Mouse (Mus musculus): ENCODE results near the gene Pkmyt1. TPM values are rescaled to one million over a fixed set of nuclear protein-coding genes. Genes with fewer than 3 reads are reported as not detected.

Pkmyt1 gene
- total and polyA plus RNA-seq, 2 experiments from 2014 or later: 9.0 to 18.2 TPM

DNA sequence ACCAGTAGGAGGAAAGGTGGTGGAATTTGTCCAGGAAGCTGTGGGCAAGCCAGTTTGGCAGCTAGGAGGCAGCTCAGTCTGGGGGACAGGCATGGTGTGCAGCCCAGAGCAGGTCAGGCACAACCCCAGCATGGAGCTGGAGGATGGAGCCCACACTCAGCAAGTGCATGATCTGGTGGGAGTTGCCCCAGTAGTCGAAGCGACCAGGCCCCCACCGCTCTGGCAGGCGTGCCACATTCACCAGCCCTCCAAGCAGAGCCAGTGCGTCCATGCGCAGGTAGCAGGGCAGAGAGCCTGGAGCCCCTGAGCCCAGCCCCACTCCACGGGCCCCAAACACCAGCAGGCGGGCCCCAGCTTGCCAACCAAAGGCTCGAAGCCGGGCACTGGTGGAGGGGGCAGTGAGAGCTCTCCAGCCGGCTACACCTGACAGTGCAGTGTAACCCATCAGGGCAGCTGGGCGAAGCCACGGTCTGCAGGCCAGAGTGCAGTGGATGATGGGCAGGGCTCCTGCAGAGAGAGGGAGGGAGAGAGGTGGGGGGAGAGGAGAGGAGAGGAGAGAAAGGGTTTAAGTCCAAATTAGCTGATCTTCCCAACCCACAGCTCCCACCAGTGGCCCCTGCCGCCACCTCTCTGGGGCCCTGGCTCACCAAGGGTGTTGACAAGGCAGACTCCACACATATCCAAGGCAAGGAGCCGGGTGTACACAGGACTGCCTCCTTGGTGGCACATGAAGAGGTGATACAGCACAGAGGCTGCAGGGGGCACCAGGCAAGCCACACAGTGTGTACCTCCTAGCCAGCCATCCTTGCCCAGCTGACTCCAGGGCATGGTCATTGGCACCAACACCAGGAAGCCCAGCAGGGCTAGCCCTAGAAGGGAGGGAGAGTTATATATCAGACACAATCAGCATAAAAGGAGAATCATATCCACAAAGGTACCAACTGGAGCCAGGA, 11.6 kb downstream of the Pkmyt1 start:
- H3K9me3 ChIP-seq (replicated peaks; ENCODE audit: control insufficient read depth, low read length): no peaks in the 10 kb centered on the region
- WGBS: 74% methylated on average over 15 of the region's 15 CpGs
- peaks cover 15% of the 10 kb centered on the region for H3K4me1 ChIP-seq (ENCODE audit: control insufficient read depth, insufficient read depth)
- no peak for TF ChIP-seq CTCF (IDR thresholded peaks at IDR 0.05; ENCODE audit: low read depth)
- no peak for TF ChIP-seq EP300 (IDR thresholded peaks at IDR 0.05; ENCODE audit: low read depth)
- ATAC-seq (ENCODE audit: insufficient read depth, low read depth) (no peak), DNase-seq (ENCODE audit: low spot score) (no peak)
- peaks cover 23% of the 10 kb centered on the region for H3K27me3 ChIP-seq (ENCODE audit: control insufficient read depth, insufficient read depth, low read length)
- H3K4me2 ChIP-seq (ENCODE audit: low read depth, low read length): no peak overlapping the region
- H3K27ac ChIP-seq (ENCODE audit: low read depth): no peak overlapping the region
- peaks cover 19% of the 10 kb centered on the region for H3K36me3 ChIP-seq (replicated peaks; ENCODE audit: control insufficient read depth, insufficient read depth, low read length)
- no peak overlapping the region for H3K9ac ChIP-seq (replicated peaks; ENCODE audit: low read depth, low read length)
- no peak overlapping the region for H3K4me3 ChIP-seq (ENCODE audit: low read depth, low read length)

- 49% methylated on average over 2 of the region's 2 CpGs for WGBS
- no peaks in the 10 kb centered on the region for H3K9me3 ChIP-seq (replicated peaks; ENCODE audit: control insufficient read depth, low read length)
- no peak for DNase-seq (ENCODE audit: low spot score)
- peaks cover 15% of the 10 kb centered on the region for H3K4me1 ChIP-seq (ENCODE audit: control insufficient read depth, insufficient read depth)
- ATAC-seq (ENCODE audit: insufficient read depth, low read depth): no peak
- H3K4me3 ChIP-seq (ENCODE audit: low read depth, low read length): peak overlapping the region; percentile 55
- TF ChIP-seq EP300 (IDR thresholded peaks at IDR 0.05; ENCODE audit: low read depth) (no peak), CTCF (IDR thresholded peaks at IDR 0.05; ENCODE audit: low read depth) (no peak)
- peak overlapping the region; percentile 48 for H3K9ac ChIP-seq (replicated peaks; ENCODE audit: low read depth, low read length)
- peaks cover 34% of the 10 kb centered on the region for H3K27me3 ChIP-seq (ENCODE audit: control insufficient read depth, insufficient read depth, low read length)
- H3K27ac ChIP-seq (ENCODE audit: low read depth): no peak overlapping the region
- H3K4me2 ChIP-seq (ENCODE audit: low read depth, low read length): peak overlapping the region; percentile 70
- peaks cover 19% of the 10 kb centered on the region for H3K36me3 ChIP-seq (replicated peaks; ENCODE audit: control insufficient read depth, insufficient read depth, low read length)
These were observed 12.7 kb downstream of the Pkmyt1 start for GRCm38 (mm10) chr17:23738836-23739201.

DNA sequence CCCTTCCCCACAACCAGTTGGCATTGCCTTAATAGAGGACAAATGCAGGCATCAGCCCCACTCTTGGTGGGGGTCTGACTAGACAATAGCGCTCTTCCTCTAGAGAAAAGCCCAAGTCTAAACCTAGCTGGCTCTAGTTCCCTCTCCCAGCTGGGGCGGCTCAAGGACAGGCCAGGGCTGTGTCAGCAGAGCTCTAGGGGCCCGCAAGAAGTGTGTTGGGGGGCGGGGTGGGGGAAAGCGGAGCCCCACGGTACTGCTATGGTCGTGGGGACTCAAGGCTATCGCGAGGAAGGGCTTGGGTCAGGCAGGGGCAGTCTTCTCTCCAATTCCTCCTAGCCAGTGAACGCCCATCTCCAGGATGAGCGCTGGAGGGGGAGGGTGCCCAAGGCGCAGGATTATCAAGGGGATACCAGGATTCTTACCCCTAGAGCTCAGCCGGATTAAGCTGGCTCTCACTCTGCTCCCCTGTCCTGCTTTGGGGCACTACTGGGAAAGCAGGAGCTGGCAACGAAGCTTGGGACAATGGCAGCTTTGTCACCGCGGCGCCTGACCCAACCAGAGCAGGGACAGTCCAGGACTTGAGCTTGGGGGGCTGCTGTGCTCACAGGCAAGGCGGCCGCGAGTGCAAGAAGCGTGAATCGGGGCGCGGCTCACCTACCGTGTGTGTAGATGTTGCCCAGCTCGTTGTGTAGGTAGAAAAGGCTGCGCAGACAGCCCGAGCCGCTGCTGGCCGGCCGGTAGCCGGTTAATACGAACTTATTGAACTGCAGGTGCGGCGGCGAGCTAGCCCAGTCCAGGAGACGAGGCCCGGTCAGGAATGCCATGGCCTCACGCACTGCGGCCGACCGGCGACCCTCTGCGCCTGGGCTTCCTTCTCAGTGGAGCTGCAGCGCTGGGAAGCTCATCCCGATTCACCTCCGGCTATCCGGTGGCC, 13.3 kb downstream of the Pkmyt1 start:
- WGBS: 2% methylated on average over 48 of the region's 48 CpGs
- peak; percentile 29 for DNase-seq (ENCODE audit: low spot score)
- peak overlapping the region; percentile 30; the same call in 1 of the 2 replicates for H3K27ac ChIP-seq (ENCODE audit: low read depth)
- peak; percentile 17; the same call in 1 of the 2 replicates for ATAC-seq (ENCODE audit: insufficient read depth, low read depth)
- H3K9me3 ChIP-seq (replicated peaks; ENCODE audit: control insufficient read depth, low read length): no peaks in the 10 kb centered on the region
- peak overlapping the region; percentile 70 for H3K4me2 ChIP-seq (ENCODE audit: low read depth, low read length)
- peaks cover 15% of the 10 kb centered on the region for H3K4me1 ChIP-seq (ENCODE audit: control insufficient read depth, insufficient read depth)
- peak overlapping the region; percentile 55 for H3K4me3 ChIP-seq (ENCODE audit: low read depth, low read length)
- TF ChIP-seq CTCF (IDR thresholded peaks at IDR 0.05; ENCODE audit: low read depth) (no peak), EP300 (IDR thresholded peaks at IDR 0.05; ENCODE audit: low read depth) (no peak)
- peaks cover 19% of the 10 kb centered on the region for H3K36me3 ChIP-seq (replicated peaks; ENCODE audit: control insufficient read depth, insufficient read depth, low read length)
- H3K9ac ChIP-seq (replicated peaks; ENCODE audit: low read depth, low read length): peak overlapping the region; percentile 48
- H3K27me3 ChIP-seq (ENCODE audit: control insufficient read depth, insufficient read depth, low read length): peaks cover 40% of the 10 kb centered on the region

DNA sequence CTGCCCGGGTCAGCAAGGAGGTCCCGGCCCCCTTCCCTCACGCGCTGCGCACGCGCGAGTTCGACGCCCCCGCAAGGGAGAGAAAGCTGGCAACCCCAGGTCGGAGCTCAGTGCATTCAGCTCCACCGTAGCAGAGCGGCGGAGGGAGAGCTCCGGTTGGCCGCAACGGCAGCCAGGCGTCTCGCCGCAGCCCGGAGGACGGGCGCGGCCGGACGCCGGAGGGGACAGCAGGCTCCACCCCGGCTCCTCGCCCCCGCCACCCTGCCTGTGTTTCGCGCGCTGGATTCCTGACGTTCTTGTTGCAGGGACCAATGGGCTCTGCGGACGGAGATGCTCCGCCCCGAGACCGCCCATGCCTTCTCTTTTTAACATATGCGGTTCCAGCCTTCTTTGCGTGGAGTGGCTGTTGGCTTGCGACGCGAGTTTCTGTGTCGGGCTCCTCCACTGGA, 14.0 kb downstream of the Pkmyt1 start:
- DNase-seq (ENCODE audit: low spot score): peak; percentile 89
- 1% methylated on average over 33 of the region's 46 CpGs for WGBS

GRCm38 (mm10) chr17:23740598-23741021, 14.5 kb downstream of the Pkmyt1 start, which contains the start of gene Paqr4:
Gene Paqr4 (minus strand): TSS chr17:23740867.
- peak within 1 kb of the TSS; percentile 30; the same call in 1 of the 2 replicates for H3K27ac ChIP-seq (ENCODE audit: low read depth)
- TF ChIP-seq CTCF (IDR thresholded peaks at IDR 0.05; ENCODE audit: low read depth): no peak
- no peak for TF ChIP-seq EP300 (IDR thresholded peaks at IDR 0.05; ENCODE audit: low read depth)
- ATAC-seq (ENCODE audit: insufficient read depth, low read depth): peak; percentile 22

More for the DNA sequence above, 14.0 kb downstream of the Pkmyt1 start:
- H3K36me3 ChIP-seq (replicated peaks; ENCODE audit: control insufficient read depth, insufficient read depth, low read length): peaks cover 19% of the 10 kb centered on the region
- peak overlapping the region; percentile 30; the same call in 1 of the 2 replicates for H3K27ac ChIP-seq (ENCODE audit: low read depth)
- peak; percentile 89 for ATAC-seq (ENCODE audit: insufficient read depth, low read depth)
- H3K27me3 ChIP-seq (ENCODE audit: control insufficient read depth, insufficient read depth, low read length): peaks cover 47% of the 10 kb centered on the region
- no peaks in the 10 kb centered on the region for H3K9me3 ChIP-seq (replicated peaks; ENCODE audit: control insufficient read depth, low read length)
- peak overlapping the region; percentile 48 for H3K9ac ChIP-seq (replicated peaks; ENCODE audit: low read depth, low read length)
- H3K4me1 ChIP-seq (ENCODE audit: control insufficient read depth, insufficient read depth): peaks cover 15% of the 10 kb centered on the region
- TF ChIP-seq CTCF (IDR thresholded peaks at IDR 0.05; ENCODE audit: low read depth) (no peak), EP300 (IDR thresholded peaks at IDR 0.05; ENCODE audit: low read depth) (no peak)
- H3K4me3 ChIP-seq (ENCODE audit: low read depth, low read length): peak overlapping the region; percentile 55
- peak overlapping the region; percentile 70 for H3K4me2 ChIP-seq (ENCODE audit: low read depth, low read length)

More at GRCm38 (mm10) chr17:23740598-23741021, 14.5 kb downstream of the Pkmyt1 start, which contains the start of gene Paqr4:
- 7% methylated on average over 13 of the region's 13 CpGs for WGBS
- no peak for DNase-seq (ENCODE audit: low spot score)
- Histone ChIP-seq H3K36me3 (replicated peaks; ENCODE audit: control insufficient read depth, insufficient read depth, low read length) (peaks cover 17% of the 10 kb centered on the region), H3K4me2 (ENCODE audit: low read depth, low read length) (peak within 1 kb of the TSS; percentile 70), H3K4me3 (ENCODE audit: low read depth, low read length) (peak within 1 kb of the TSS; percentile 55), H3K9ac (replicated peaks; ENCODE audit: low read depth, low read length) (peak within 1 kb of the TSS; percentile 48), H3K27me3 (ENCODE audit: control insufficient read depth, insufficient read depth, low read length) (peaks cover 51% of the 10 kb centered on the region), H3K4me1 (ENCODE audit: control insufficient read depth, insufficient read depth) (peaks cover 15% of the 10 kb centered on the region), H3K9me3 (replicated peaks; ENCODE audit: control insufficient read depth, low read length) (no peaks in the 10 kb centered on the region)

Measured in heart, postnatal 0 days (tissue).